ENCODE assay signal across 8 mouse cellular contexts in the genomic region with DNA sequence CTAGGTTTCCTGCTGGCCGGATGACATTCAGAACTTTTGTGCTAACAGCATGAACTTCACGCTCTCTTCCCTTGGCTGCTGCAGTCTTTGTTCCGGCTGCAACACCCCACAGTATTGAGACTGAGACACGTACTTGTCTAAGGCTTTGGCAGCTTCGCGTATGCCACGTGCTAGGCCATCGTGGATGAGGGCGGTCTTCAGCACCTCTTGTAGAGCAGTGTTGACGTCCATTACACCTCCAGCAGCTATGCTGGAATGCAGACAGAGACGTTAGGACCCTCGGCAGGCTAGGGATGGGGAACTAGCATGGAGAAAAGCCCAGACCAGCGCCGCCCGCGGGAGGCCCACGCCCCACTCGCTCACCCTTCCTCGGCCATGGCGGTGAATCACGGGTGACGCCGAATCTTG. TPM values are rescaled to one million over a fixed set of nuclear protein-coding genes. Genes with fewer than 3 reads are reported as not detected.
A peak's percentile ranks its signal among the peaks of the same experiment; 100 is the strongest.
DNase-seq lines count a peak whose midpoint lies in the region; ATAC-seq and TF ChIP-seq lines count a peak whose summit lies in the region.
"Not testable (repeated sequence)": the region's sequence is repeated elsewhere in the genome, so short reads cannot be mapped to it uniquely, and the experiment has no call there.

No protein-coding gene starts in this region.

- dilution Hi-C loops in CH12.LX (cut with MboI; ENCODE audit: extremely low pct_ligation_motif_present, extremely low pct_unique_long_range_greater_than_20kb, low sequenced_read_pairs) = not testable (repeated sequence)

- not testable (repeated sequence) for TF ChIP-seq EP300 in CH12.LX (IDR thresholded peaks at IDR 0.05; ENCODE audit: low read length)

- ATAC-seq in forebrain, embryonic 16.5 days = peak; percentile 56
- peak; percentile 56 for ATAC-seq in hindbrain, embryonic 11.5 days (ENCODE audit: low FRiP score)
- peak; percentile 35 for ATAC-seq in kidney, embryonic 15.5 days (replicated peaks; ENCODE audit: low FRiP score)
- ATAC-seq in liver, embryonic 13.5 days (ENCODE audit: low read depth) = peak; percentile 23
- ATAC-seq in midbrain, embryonic 12.5 days (ENCODE audit: low FRiP score, low read depth) = peak; percentile 61

- WGBS in embryonic facial prominence, embryonic 10.5 days = under 1% methylated on average over 23 of the region's 23 CpGs
- WGBS in forebrain, embryonic 16.5 days = under 1% methylated on average over 23 of the region's 23 CpGs
- under 1% methylated on average over 23 of the region's 23 CpGs for WGBS in hindbrain, embryonic 11.5 days
- whole genome bisulfite sequencing in kidney, embryonic 15.5 days = under 1% methylated on average over 23 of the region's 23 CpGs
- WGBS in liver, embryonic 13.5 days (ENCODE audit: insufficient replicate concordance) = under 1% methylated on average over 23 of the region's 23 CpGs
- WGBS in midbrain, embryonic 12.5 days = under 1% methylated on average over 23 of the region's 23 CpGs
- under 1% methylated on average over 23 of the region's 23 CpGs for WGBS in spleen, adult 2 months

- DNase-seq in CH12.LX (ENCODE audit: extremely low read depth); embryonic facial prominence, embryonic 10.5 days (ENCODE audit: low spot score); hindbrain, embryonic 11.5 days (ENCODE audit: low spot score); liver, embryonic 13.5 days; spleen, adult 2 months (ENCODE audit: low read depth in 1 of 2, low spot score in 2 of 2): not testable (repeated sequence)

- in situ Hi-C loops in CH12.LX (cut with MboI; ENCODE audit: low pct_ligation_motif_present, low pct_unique_long_range_greater_than_20kb, low sequenced_read_pairs) = not testable (repeated sequence)

- not testable (repeated sequence) for H3K9me3 ChIP-seq in CH12.LX (replicated peaks; ENCODE audit: low read length); embryonic facial prominence, embryonic 10.5 days; forebrain, embryonic 16.5 days (ENCODE audit: control insufficient read depth, low read length); hindbrain, embryonic 11.5 days (ENCODE audit: control insufficient read depth, low read length); kidney, embryonic 15.5 days (replicated peaks); liver, embryonic 13.5 days (replicated peaks); midbrain, embryonic 12.5 days

- peaks cover 30% of the 10 kb centered on the region for H3K79me2 ChIP-seq in CH12.LX (replicated peaks; ENCODE audit: control insufficient read depth, extremely low read depth, insufficient read depth, poor library complexity, severe bottlenecking)

- H3K27me3 ChIP-seq in CH12.LX (replicated peaks); embryonic facial prominence, embryonic 10.5 days (replicated peaks; ENCODE audit: low read depth, poor library complexity, severe bottlenecking); forebrain, embryonic 16.5 days (replicated peaks; ENCODE audit: control insufficient read depth, insufficient read depth, low read length); hindbrain, embryonic 11.5 days (ENCODE audit: control insufficient read depth, insufficient read depth, low read length); kidney, embryonic 15.5 days; liver, embryonic 13.5 days; midbrain, embryonic 12.5 days; spleen, adult 2 months (ENCODE audit: control insufficient read depth, insufficient read depth, low read length): not testable (repeated sequence)

- TF ChIP-seq RAD21 in CH12.LX (IDR thresholded peaks at IDR 0.05; ENCODE audit: low read depth, low read length) = not testable (repeated sequence)

- not testable (repeated sequence) for TF ChIP-seq CTCF in CH12.LX (conservative IDR thresholded peaks at IDR 0.05 in 1 of 2, IDR thresholded peaks at IDR 0.05 in 1 of 2; ENCODE audit: low read depth in 2 of 2, low read length in 2 of 2); spleen, adult 2 months (IDR thresholded peaks at IDR 0.05; ENCODE audit: extremely low read depth, insufficient read depth, insufficient read length, insufficient replicate concordance)

- peak overlapping the region; percentile 54 for H3K27ac ChIP-seq in CH12.LX (ENCODE audit: insufficient read depth, low read depth)
- peak overlapping the region; percentile 91 for H3K27ac ChIP-seq in embryonic facial prominence, embryonic 10.5 days (replicated peaks)
- H3K27ac ChIP-seq in forebrain, embryonic 16.5 days (ENCODE audit: low read length) = peak overlapping the region; percentile 63
- H3K27ac ChIP-seq in hindbrain, embryonic 11.5 days (ENCODE audit: low read depth, low read length) = not testable (repeated sequence)
- peak overlapping the region; percentile 72 for H3K27ac ChIP-seq in kidney, embryonic 15.5 days
- peak overlapping the region; percentile 88 for H3K27ac ChIP-seq in liver, embryonic 13.5 days
- H3K27ac ChIP-seq in midbrain, embryonic 12.5 days (replicated peaks) = 0 out of 2 replicates have a peak overlapping the region, but pooled peaks have one; percentile 6
- peak overlapping the region; percentile 74 for H3K27ac ChIP-seq in spleen, adult 2 months (ENCODE audit: insufficient read depth, low read length)

- H3K9ac ChIP-seq in CH12.LX (ENCODE audit: insufficient read depth, low read depth) = peak overlapping the region; percentile 88
- H3K9ac ChIP-seq in forebrain, embryonic 16.5 days (replicated peaks; ENCODE audit: low read depth, low read length) = peak overlapping the region; percentile 89
- H3K9ac ChIP-seq in hindbrain, embryonic 11.5 days (ENCODE audit: low read depth, low read length) = peak overlapping the region; percentile 75
- peak overlapping the region; percentile 93 for H3K9ac ChIP-seq in kidney, embryonic 15.5 days
- peak overlapping the region; percentile 96 for H3K9ac ChIP-seq in liver, embryonic 13.5 days
- peak overlapping the region; percentile 95 for H3K9ac ChIP-seq in midbrain, embryonic 12.5 days (replicated peaks)

- H3K4me1 ChIP-seq in CH12.LX (ENCODE audit: control insufficient read depth in 1 of 2, insufficient read depth in 2 of 2) = peaks cover 2 to 32% of the 10 kb centered on the region in 2 experiments; a peak in 3 of 4 replicates
- peaks cover 24% of the 10 kb centered on the region for H3K4me1 ChIP-seq in embryonic facial prominence, embryonic 10.5 days
- H3K4me1 ChIP-seq in forebrain, embryonic 16.5 days (replicated peaks; ENCODE audit: control insufficient read depth, insufficient read depth, low read length) = peaks cover 27% of the 10 kb centered on the region
- H3K4me1 ChIP-seq in hindbrain, embryonic 11.5 days (replicated peaks; ENCODE audit: control insufficient read depth, insufficient read depth, low read length); spleen, adult 2 months (ENCODE audit: control insufficient read depth, insufficient read depth, insufficient read length): not testable (repeated sequence)
- peaks cover 33% of the 10 kb centered on the region for H3K4me1 ChIP-seq in kidney, embryonic 15.5 days
- peaks cover 54% of the 10 kb centered on the region for H3K4me1 ChIP-seq in liver, embryonic 13.5 days (replicated peaks)
- H3K4me1 ChIP-seq in midbrain, embryonic 12.5 days = peaks cover 30% of the 10 kb centered on the region

- H3K4me3 ChIP-seq in CH12.LX (replicated peaks in 1 of 3; ENCODE audit: low read depth in 2 of 3, low read length in 2 of 3, poor library complexity in 1 of 3) = peak overlapping the region; percentile 71 to 88 (median 78)
- peak overlapping the region; percentile 82 for H3K4me3 ChIP-seq in embryonic facial prominence, embryonic 10.5 days
- peak overlapping the region; percentile 91 for H3K4me3 ChIP-seq in forebrain, embryonic 16.5 days (replicated peaks; ENCODE audit: low read length)
- peak overlapping the region; percentile 66 for H3K4me3 ChIP-seq in hindbrain, embryonic 11.5 days (ENCODE audit: low read depth, low read length)
- H3K4me3 ChIP-seq in kidney, embryonic 15.5 days (replicated peaks) = peak overlapping the region; percentile 87
- H3K4me3 ChIP-seq in liver, embryonic 13.5 days (replicated peaks) = peak overlapping the region; percentile 96
- peak overlapping the region; percentile 91 for H3K4me3 ChIP-seq in midbrain, embryonic 12.5 days
- H3K4me3 ChIP-seq in spleen, adult 2 months (ENCODE audit: extremely low read depth, insufficient read depth, insufficient read length) = peak overlapping the region; percentile 77

- not testable (repeated sequence) for TF ChIP-seq POLR2A in CH12.LX (IDR thresholded peaks at IDR 0.05; ENCODE audit: low read depth, low read length); spleen, adult 2 months (IDR thresholded peaks at IDR 0.05; ENCODE audit: low read depth, low read length)

- peak overlapping the region; percentile 97 for H3K4me2 ChIP-seq in CH12.LX (ENCODE audit: insufficient read depth, low read depth, poor library complexity, severe bottlenecking)
- peak overlapping the region; percentile 98 for H3K4me2 ChIP-seq in forebrain, embryonic 16.5 days (ENCODE audit: low read length)
- H3K4me2 ChIP-seq in hindbrain, embryonic 11.5 days (replicated peaks; ENCODE audit: low read depth, low read length) = peak overlapping the region; percentile 86
- H3K4me2 ChIP-seq in kidney, embryonic 15.5 days = peak overlapping the region; percentile 68
- peak overlapping the region; percentile 79 for H3K4me2 ChIP-seq in liver, embryonic 13.5 days
- peak overlapping the region; percentile 87 for H3K4me2 ChIP-seq in midbrain, embryonic 12.5 days (replicated peaks)

- H3K36me3 ChIP-seq in CH12.LX (replicated peaks in 1 of 2; ENCODE audit: control insufficient read depth in 1 of 2, insufficient read depth in 1 of 2, low read length in 1 of 2) = peaks cover 33 to 40% of the 10 kb centered on the region in 2 experiments
- H3K36me3 ChIP-seq in embryonic facial prominence, embryonic 10.5 days (replicated peaks) = peaks cover 47% of the 10 kb centered on the region
- peaks cover 22% of the 10 kb centered on the region for H3K36me3 ChIP-seq in forebrain, embryonic 16.5 days (ENCODE audit: control insufficient read depth, insufficient read depth)
- H3K36me3 ChIP-seq in hindbrain, embryonic 11.5 days (ENCODE audit: control insufficient read depth, insufficient read depth, low read length) = not testable (repeated sequence)
- H3K36me3 ChIP-seq in kidney, embryonic 15.5 days = peaks cover 35% of the 10 kb centered on the region
- H3K36me3 ChIP-seq in liver, embryonic 13.5 days = peaks cover 39% of the 10 kb centered on the region
- peaks cover 33% of the 10 kb centered on the region for H3K36me3 ChIP-seq in midbrain, embryonic 12.5 days
- H3K36me3 ChIP-seq in spleen, adult 2 months (ENCODE audit: control insufficient read depth, insufficient read depth, low read length) = peaks cover 12% of the 10 kb centered on the region

RNA-seq across cellular contexts. Expression of gene Rps12, which starts 0.4 kb away (rescaled TPM):
- 5,116 and 5,207 TPM in 2 replicates for total RNA-seq in CH12.LX (2012; rRNA removed)
- 4,147 and 4,213 TPM in 2 replicates for total RNA-seq in CH12.LX (2014; rRNA removed)
- 140 and 211 TPM in 2 replicates for polyA plus RNA-seq in CH12.LX (2012; ENCODE audit: insufficient read length, low read depth)
- 142 and 152 TPM in 2 replicates for polyA plus RNA-seq in embryonic facial prominence, embryonic 10.5 days (2016; fragmentation: Nextera tagmentation; extraction: Ambion mirVana)
- polyA plus RNA-seq in forebrain, embryonic 16.5 days (2015; fragmentation: Nextera tagmentation; extraction: Ambion mirVana) = 105 and 109 TPM in 2 replicates
- 126 TPM in 2 replicates for polyA plus RNA-seq in hindbrain, embryonic 11.5 days (2014; fragmentation: Nextera tagmentation; extraction: Ambion mirVana)
- polyA plus RNA-seq in kidney, embryonic 15.5 days (2015; fragmentation: Nextera tagmentation; extraction: Ambion mirVana) = 195 and 221 TPM in 2 replicates
- 206 and 209 TPM in 2 replicates for polyA plus RNA-seq in liver, embryonic 13.5 days (2015; fragmentation: Nextera tagmentation; extraction: Ambion mirVana)
- 101 and 104 TPM in 2 replicates for polyA plus RNA-seq in midbrain, embryonic 12.5 days (2016; fragmentation: Nextera tagmentation; extraction: Ambion mirVana)
- polyA plus RNA-seq in spleen, adult 2 months (2012; rRNA removed) = 1,677 and 2,344 TPM in 2 replicates

RNA-seq across cellular contexts. Expression of gene Slc18b1, which starts 10.2 kb away (rescaled TPM):
- total RNA-seq in CH12.LX (2012; rRNA removed) = not detected in 2 replicates
- not detected in 2 replicates for total RNA-seq in CH12.LX (2014; rRNA removed)
- 0.18 TPM in 1 of 2 replicates, not detected in the other for polyA plus RNA-seq in CH12.LX (2012; ENCODE audit: insufficient read length, low read depth)
- 10.2 and 11.7 TPM in 2 replicates for polyA plus RNA-seq in embryonic facial prominence, embryonic 10.5 days (2016; fragmentation: Nextera tagmentation; extraction: Ambion mirVana)
- 20.8 and 21.2 TPM in 2 replicates for polyA plus RNA-seq in forebrain, embryonic 16.5 days (2015; fragmentation: Nextera tagmentation; extraction: Ambion mirVana)
- polyA plus RNA-seq in hindbrain, embryonic 11.5 days (2014; fragmentation: Nextera tagmentation; extraction: Ambion mirVana) = 21.5 and 23.2 TPM in 2 replicates
- 18.2 and 19.1 TPM in 2 replicates for polyA plus RNA-seq in kidney, embryonic 15.5 days (2015; fragmentation: Nextera tagmentation; extraction: Ambion mirVana)
- polyA plus RNA-seq in liver, embryonic 13.5 days (2015; fragmentation: Nextera tagmentation; extraction: Ambion mirVana) = 2.1 and 2.9 TPM in 2 replicates
- 16.4 and 18.3 TPM in 2 replicates for polyA plus RNA-seq in midbrain, embryonic 12.5 days (2016; fragmentation: Nextera tagmentation; extraction: Ambion mirVana)
- 1.1 TPM in 2 replicates for polyA plus RNA-seq in spleen, adult 2 months (2012; rRNA removed)
